Mouse (Mus musculus) spleen, postnatal 14 days (tissue): Measurements from ENCODE around the gene Slc25a5.

Experiments
- DNase-seq, 2 experiments: peaks; one replicate each; pipeline ENCODE4 v3.0.0; 2021 to 2022; ENCODE audit warnings: low spot score in 2 of 2

Gene Slc25a5

GRCm38 (mm10) chrX:36837069-36837676 is 41.7 kb downstream of the Slc25a5 start:
- no peak for DNase-seq

- DNase-seq = no peak
Observed at GRCm38 (mm10) chrX:36839391-36839790, 43.9 kb downstream of the Slc25a5 start.

- DNase-seq = no peak
Observed at GRCm38 (mm10) chrX:36841698-36842097, 46.2 kb downstream of the Slc25a5 start.

- DNase-seq = no peak
Observed at GRCm38 (mm10) chrX:36843346-36843990, 48.0 kb downstream of the Slc25a5 start.

GRCm38 (mm10) chrX:36847152-36847551 is 51.7 kb downstream of the Slc25a5 start:
- no peak for DNase-seq
